Mouse (Mus musculus) kidney, postnatal 25 days (tissue): ENCODE data around the gene Brd3os.

Source experiments
- DNase-seq, 2 experiments: peaks; one replicate each; pipeline ENCODE4 v3.0.0; 2021; ENCODE audit warnings: mixed read lengths in 2 of 2

Brd3os gene

DNA sequence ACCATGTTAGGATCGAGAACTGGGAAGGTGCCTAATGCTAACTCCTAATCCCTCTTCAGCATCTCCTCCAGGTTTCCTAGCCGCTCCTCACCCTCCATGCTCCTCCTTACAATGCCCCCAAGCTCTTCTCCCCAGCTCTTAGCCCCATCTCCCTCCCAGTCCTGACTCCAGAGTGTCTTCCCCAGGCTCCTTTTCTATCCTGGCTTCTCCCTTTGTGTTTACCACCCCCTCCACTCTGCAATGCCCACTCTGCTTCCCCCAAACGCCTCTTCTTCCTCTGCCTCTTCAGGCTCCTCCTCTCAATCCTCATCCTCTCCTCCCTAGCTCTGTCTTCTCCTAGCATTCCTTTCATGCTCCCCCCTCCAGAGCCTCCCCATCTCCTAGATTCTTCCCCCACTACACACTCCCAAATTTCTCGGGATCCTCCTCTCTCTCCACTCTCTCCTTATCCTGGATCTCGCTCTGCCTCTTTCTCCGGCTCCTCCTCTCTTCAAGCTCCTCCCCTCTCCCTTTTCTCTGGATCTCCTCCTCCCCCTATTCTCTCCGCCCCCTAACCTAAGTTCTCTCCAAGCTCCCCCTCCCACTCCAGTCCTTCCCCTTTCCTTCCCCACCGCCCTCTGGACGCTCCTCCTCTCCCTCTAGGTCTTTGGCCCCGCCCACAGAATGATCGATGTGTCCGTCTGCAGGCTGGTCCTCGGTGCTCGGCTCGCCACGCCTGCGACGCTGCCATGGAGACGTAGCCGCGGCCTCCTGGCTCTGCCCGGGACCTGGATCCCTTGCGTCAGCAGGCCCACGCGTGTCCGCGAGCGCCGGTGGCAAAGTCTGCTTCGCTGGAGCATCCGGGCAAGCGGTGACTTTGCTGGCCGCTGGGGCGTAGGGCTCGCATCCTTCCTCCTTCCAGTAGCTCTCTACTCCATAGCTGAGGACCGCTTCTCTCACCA is at the start of gene Brd3os:
Gene Brd3os (plus strand): TSS at position 558 of the 941 bp plus-strand sequence.
- DNase-seq = peak; percentile 99

DNA sequence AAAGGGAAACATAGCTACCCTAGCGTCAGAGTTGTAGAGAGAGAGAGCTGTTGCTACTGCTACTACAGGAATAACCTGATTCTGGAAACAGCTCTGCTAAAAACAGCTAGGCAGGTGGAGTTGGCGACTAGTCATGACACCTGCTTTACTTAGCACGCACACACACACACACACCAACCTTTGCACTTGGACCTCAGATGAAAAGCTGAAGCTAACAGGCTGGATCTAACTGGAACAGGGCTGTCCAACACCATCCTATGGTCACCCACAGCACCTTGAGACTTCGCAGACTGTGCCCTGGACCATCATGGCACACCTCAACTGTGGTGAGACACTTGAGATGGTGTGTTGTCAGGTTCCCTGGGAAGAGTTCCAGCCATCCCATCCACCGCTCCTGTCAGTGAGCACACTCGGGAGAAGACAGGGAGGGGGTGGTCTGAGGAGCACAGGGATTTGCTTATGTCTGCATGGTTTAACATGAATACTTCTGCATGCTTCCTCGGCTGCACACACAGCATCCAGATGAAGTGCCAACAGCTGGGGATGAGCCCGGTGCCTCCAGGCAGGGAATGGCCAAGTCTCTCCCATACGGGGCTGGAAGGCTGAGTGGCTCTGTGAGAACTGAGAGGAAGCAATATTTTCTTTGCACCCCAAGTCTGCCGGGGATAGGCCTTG is 47.8 kb upstream of the Brd3os start:
- peak; percentile 44 to 76 for DNase-seq

DNA sequence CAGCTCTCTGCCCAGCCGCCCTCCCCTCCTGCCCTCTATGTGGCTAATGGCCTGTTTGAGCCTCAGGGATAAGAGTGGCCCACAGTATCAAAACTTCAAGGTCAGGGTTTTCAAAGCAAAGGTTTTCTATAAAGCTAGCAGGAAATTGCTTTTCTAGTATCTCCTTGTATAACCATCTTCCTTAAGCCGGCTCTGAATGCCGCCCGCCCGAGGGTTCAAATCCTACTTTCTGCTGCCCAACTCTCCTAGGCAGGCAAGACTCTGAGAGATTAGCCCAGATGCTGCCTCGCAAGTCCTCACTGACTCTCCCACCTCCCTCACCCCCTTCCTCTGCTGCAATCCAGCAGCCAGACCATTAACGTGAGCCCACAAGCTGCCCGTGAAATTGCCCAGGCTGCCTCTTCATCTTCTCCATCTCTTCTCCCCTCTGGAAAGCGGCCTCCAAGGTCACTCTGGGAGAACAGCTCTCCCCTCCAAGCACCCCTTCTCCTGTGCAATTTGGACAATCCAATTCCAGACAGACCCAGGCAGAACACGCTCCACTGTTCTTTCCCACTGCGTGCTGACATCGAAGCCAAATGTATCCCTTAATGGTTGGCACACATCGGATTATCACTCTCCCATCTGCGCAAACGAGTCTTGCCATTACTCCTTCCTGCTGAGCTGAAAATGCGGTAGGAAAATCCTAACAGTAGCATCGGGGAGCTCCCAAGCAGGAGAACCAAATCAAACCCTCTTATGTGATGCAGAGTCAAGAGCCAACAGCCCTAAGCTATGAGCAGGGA is 45.3 kb upstream of the Brd3os start:
- DNase-seq = peak in 1 of 2 experiments; percentile 33

DNA sequence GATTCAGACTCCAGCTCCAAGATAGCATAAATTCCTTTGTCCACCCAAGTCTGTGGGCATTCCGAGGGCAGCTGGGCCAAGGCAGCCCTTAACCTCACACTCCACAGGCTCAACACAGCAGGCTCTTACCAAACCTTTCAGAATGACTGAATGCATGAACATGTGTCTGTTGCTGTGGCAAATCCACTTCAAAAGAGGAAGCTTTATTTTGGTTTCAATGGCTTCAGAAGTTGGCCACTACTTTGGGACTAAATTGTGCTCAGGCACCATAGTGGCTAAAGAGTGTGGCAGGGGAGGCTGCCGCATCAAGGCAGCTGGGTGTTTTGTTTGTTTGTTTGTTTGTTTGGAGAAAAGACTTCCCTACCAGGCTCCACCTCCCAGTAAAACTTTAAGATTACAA is 42.0 kb upstream of the Brd3os start:
- no peak for DNase-seq

DNA sequence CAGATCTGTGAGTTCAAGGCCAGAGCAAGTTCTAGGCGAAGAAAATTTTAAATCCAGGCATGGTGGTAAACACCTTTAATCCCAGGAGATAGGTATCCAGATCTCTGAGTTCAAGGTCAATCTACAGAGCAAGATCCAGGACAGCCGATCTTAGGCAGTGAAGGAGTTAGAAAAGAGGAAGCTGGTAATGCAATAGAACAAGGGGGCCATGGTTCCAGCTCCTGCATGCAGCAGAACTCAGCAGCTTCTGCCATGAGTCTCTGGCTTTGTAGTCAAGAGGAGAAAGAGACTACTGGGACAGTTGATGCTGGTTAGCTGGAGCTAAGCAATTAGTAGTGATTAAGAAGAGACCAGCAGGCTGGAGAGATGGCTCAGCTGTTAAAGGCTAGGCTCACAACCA is 40.6 kb upstream of the Brd3os start:
- no peak for DNase-seq

DNA sequence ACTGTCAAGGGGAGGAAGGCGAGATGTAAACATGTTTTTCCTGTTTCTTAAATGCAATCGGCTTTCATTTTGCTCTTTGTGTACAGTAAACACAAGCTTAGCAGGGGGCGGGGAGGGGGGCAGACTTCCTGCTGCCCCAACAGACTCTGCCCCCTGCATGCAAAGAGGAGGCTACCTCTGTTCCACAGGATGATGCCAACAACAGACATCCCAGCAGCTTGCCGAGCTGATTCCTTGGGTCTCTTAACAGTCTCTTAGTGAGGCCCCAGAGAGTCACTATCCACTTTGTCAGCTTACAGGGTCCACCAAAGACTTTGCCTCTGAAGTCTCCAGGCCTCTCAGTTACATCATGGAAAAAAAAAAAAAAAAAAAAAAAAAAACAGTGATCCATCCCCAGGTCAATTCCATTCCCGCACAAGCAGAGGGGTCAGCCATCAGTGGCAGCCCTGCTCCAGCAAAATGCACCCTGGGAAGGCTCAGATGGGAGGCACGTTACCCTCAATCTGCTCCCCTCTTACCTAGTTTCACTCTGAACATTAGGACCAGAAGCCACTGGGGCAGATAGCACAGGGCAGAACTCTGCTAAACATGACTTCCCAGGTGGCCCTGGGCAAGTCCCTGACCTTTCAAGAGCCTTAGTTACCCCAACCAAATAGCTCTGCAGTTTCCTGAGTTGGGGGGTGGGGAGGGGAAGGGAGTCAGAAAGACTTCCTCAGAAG is 37.6 kb upstream of the Brd3os start:
- DNase-seq = peak in 1 of 2 experiments; percentile 52

DNA sequence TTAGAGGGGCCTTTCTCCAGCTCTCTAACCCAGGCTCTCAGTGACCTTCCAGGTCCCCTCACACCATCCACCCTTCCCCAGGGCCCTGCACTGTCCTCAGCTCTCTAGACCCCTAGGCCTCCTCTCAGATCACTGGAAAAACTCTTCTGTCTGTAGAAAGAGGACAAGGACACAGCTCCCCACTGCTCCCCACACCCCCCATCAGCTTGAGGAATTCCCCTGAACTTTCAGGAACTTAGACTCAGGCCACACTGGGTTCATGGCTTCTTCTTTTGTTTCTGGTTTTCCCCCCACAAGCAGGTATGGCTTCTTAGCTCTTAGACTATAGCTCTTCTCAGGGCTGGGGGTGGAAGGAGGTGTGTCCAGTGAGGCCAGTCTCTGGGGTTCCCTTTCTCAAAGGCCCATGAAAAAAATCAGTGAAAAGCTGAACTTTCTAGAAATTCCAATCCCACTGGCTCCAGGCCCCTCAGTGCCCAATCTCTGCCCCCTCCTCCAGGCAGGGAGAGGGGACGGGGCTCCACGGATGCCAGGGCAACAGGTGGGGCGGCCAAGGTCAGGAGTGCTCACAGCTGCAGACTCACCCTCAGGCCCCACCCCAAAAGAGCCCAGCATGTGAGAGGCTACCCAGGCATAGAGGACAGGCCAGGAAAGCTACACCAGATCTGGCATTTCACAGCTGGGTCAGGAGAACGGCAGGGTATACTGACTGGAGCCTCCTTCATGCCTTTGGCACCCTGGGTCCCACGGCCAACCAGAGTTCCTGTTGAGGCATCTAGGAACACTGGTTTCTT is 36.8 kb upstream of the Brd3os start:
- DNase-seq = no peak

DNA sequence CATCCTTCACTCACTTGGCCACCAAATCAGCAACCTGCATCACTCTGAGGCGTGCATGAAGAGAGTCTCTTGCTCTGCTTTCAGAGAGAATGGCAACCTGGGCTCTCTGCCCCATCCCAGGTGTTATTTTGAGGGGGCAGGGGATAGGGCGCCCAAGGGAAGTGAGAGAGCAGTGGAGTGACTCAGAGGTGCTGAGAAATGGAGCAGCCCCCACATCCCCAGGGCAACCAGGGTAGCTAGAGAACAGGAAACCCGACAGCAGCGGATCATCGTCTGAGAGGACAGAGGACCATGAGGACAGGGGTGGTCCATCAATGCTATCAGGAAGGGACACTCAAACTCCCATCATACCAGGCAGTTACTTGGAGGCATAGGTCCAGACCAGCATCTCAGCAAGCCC is 35.2 kb upstream of the Brd3os start:
- peak in 1 of 2 experiments; percentile 32 for DNase-seq

DNA sequence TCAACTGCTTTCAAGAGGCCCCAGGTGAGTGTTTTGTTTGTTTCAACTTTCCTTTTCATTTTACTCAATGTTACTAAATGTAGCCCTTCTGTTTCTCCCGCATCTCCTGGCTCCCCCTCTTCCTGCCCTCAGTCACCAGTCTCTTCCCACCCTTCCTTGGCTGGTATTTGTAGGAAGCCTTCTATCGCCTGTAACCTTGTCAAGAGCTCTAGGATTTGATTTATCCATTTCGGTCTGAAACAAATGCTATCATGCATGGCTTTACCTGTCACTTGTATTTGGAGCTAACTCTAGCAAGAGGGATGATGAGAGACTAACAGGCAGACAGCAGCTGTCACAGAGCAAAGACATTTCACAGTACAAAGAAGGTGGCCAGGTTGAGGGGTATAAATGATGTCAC is 33.9 kb upstream of the Brd3os start:
- DNase-seq = no peak

DNA sequence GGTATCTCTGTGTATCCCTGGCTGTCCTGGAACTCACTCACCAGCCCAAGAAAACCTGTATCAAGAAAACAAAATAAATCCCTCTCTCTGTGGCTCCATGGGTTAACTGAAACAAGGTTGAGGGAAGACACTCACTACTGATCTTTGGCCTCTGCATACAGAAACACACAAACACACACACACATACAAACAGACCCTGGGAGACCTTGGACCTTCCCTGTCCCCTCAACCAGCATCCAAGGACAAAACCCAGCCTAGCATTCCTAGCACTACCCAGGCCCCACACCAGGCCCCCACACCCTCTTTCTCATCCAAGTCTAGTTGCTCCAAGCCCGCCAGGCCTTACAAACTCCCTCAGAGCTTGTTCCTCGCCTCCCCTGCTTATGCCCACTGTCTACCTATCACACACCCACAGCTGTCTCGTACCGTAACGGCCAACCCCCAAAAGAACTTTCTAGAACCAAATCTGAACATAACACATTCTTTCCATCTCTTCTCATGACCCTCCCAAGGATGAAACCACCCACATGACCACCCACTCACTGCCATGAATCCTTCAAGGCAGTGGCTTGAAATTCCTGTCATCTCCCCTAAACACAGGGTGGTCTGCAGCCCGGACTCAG is 31.5 kb upstream of the Brd3os start:
- peak in 1 of 2 experiments; percentile 35 for DNase-seq

DNA sequence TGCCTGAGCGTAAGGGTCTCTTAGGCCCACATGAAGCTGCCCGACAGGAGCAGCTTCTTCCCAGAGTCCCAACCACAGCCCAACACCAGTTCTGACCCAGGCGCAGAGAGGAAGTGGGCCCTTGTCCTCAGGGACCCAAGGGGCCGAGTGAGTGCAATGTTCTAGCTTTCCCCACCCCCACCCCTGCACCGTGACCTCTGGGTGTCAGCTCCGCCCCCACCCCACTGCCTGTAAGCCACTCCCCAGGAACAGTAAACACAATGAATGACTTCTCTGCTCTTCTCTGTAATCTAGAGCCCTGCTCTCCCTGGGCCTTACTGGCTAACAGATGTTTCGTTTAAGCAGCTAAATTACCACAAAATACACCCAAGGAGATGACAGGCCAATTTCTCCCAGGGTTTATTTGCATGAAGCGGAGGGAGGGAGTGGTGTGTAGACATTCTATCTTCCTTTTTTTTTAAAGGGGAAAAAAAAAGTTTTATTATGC is 30.4 kb upstream of the Brd3os start:
- peak; percentile 55 to 71 for DNase-seq

DNA sequence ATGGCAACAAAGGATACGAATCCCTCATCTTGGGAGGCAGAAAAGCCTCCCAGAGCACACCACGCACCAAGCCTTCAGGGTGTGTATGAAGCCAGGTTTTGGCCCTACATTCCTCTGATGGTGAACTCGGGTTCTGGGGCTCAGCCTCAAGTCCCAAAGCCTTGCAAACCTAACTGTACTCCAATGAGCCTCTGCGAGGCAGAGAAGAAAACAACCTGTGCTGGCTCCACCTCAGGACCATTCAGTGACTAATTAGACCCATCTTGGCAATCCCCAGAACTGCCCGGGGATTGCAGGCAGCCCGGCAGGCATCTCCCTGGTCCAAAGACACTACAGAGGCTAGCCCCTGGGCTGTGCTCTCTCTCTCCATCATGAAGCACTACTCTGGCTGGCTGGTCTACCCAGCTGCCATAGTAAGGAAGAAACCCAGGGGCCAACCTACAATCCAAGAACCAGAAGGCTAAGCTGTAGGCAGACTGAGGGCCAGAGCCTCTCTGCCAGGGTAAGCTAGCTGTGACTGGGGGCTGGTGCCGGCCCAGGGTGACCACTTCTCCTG is 29.8 kb upstream of the Brd3os start:
- DNase-seq = peak in 1 of 2 experiments; percentile 26

DNA sequence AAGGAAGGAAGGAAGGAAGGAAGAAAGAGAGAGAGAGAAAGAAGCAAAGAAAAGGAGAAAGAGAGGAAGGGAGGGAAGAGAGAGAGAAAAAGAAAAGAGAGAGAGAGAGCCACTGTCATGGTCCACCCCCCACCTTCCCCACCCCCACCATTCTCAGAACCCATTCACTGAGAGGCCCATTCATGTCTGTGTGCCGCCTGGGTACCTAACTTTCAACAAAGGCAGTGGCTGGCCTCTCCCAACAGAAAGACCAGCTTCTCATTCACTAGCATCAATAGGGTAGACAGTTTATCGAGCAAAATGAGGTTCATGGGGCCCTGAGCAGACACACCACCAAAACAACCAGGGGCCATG is 28.6 kb upstream of the Brd3os start:
- DNase-seq = no peak

DNA sequence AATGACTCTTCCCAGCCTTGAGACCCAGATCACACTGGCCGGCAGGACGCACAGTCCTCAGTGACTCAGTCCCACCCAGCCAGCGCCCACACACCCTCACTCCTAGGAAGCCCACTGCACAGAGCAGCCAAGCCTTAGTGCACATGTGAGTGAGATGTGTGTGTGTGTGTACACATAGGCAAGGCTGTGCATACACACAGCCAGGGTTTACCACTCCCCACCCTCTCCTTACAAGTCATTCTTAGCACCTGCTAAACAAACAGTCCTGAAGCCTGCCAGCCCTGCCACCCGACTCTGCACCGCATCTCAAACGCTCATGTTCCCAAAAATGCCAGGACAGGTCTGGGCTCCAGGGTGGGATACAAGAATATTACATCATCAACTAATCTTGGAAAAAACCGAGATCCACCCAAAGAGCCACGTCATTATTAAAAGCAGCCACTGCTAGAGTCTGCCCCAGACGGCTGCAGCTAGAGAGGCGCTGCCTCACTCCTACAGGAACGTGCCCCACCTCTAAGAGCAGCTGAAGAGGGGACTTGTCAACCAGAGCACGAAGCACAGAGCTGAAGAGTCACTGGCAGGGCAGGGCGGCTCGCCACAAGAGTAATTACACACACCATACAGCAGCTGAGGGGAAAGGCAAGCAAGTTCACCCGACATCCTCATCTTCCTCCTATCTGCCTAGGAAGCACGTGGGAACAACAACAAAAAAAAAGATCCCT is 28.0 kb upstream of the Brd3os start:
- peak in 1 of 2 experiments; percentile 35 for DNase-seq

DNA sequence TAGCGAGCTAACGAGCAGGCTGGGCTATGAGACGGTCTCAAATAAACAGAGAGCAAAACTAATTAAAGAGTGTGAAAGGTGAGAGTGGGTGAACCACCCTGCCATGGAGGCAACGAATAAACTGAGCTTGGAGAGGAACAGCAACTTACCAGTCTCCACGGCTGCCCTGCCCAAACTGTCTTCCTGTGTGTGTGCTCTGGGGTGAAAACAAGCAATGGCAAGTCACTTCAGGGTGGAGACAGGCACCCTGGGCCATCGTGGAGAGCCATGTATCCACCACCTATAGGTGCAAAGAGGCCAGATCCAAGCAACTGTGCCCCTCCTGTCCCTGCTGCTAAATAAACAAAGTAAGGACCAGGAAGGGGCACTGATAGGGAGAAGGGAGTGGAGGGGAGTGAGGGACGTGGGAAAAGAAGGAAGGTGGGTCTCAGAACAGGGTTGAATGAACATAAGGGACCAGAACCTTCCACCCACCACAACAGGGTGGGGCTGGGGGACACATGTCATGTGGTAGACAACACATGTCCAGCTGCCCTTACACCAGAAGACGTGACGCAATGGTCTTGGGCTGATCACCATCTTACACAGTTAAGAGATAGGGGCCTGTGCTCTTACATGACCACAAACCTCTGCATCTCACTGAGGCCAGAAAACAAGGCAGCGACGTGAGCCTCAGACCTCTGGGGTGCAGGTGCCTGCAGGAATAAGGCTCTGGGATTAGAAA is 26.9 kb upstream of the Brd3os start:
- peak in 1 of 2 experiments; percentile 27 for DNase-seq

DNA sequence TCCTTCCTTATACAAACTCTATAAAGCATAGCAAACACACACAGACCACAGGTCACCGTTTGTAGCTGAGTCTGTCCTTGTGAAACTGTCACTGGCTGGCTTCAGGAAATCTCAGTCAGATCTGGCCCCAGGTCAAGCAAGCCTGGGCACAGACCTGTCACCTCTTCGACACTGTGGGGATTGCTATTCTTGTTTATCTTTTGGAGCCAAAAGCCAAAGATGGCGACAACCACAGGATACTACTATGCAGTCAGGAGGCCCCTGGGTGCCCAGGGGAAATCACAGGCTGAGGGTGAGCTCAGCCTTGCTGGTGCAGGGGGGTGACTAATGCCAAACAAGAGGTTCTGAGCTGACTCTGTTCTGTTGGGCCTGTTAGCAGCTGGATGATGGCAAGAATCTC is 25.7 kb upstream of the Brd3os start:
- peak in 1 of 2 experiments; percentile 30 for DNase-seq

DNA sequence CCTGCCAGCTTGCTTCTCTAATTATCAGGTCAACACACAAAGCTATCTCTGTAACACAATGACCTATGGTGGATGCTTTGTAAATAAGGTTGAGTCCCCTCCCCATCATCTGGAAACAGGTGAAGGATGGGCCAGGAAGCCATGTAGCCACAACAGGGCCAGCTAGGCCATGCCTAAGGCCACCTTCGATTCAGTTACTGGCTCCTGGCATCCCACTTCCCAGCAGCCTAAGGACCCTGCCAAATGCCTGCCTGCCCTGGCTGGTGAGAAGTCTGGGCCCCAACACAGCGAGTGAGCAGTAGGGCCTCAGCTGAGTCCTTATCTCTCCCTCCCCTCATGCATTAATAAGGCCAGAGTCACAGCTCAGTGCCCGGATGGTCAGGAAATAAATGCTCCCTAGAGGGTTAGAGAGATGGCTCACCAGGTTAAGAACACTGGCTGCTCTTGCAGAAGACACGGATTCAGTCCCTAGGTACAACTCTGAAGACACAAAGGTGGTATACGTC is 24.4 kb upstream of the Brd3os start:
- peak in 1 of 2 experiments; percentile 23 for DNase-seq

DNA sequence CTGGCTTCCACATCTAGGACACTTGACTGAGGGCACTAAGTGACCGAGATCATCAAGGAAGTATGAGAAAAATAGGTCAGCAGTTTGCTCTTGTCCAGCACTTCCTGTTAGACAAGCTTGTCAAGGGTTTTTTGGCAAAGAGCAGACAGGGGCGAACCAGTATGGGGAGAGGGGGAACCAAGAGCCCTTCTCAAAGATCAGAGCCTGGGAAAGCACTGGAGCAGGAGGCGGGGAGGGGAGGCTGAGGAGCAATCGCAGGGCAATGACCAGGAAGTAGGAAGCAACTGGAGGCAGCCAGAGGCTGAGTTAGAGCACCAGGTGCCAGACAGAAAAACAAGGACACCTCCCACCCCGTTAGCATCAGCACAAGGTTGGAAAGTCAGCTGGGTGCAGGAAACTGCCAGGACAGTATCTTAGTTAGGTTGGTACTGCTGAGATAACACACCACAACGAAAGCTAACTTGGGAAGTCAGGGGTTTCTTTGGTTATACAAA is 23.5 kb upstream of the Brd3os start:
- peak; percentile 50 to 55 for DNase-seq
